Mouse (Mus musculus): Measurements from ENCODE around the gene Adamts6. TPM values are rescaled to one million over a fixed set of nuclear protein-coding genes. Genes with fewer than 3 reads are reported as not detected.

The Adamts6 gene
- 1.8 and 2.5 TPM in 2 replicates for polyA plus RNA-seq (2015; fragmentation: Nextera tagmentation; extraction: Ambion mirVana)

DNA sequence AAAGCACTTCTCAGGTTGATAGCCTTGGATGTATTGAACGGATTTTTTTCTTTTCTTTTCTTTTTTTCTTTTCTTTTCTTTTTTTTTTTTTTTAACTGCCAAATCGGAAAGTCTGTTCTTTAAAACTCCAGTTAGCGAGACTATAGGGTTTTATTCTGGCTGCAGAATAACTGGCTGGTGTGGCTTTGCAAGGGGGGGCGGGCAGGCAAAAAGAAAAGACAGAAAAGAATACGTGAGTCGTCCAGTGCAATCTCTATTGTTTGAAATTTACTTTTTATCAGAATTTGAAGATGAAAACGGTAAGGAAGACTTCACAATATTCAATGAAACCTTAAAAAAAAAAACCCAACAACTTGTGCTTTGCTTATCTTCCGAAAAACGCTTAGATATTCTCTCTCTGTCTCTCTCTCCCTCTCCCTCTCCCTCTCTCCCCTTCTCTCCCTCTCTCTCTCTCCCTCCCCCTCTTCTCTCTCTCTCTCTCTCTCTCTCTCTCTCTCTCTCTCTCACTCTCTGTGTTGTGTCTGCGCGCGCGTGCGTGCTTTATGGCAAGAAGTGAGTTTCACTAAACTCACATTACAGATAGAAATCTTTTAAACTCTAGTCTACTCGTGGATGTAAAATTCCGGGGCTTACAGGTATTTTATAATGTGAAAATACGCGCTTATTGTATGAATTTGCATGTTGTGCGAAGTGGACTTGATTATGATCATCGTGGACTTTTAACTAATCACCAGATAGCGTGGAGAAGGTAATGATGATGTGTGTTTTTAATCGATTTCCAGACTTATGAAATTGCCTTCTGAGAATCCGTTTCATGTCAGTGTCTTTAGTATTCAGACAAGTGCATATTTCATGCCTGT is at the start of gene Adamts6:
Gene Adamts6 (plus strand): TSS at position 470 of the 860 bp plus-strand sequence.
- Histone ChIP-seq H3K27me3 (replicated peaks; ENCODE audit: control insufficient read depth, insufficient read depth, low read length) (no peaks in the 10 kb centered on the region), H3K9me3 (ENCODE audit: control insufficient read depth, low read length) (no peaks in the 10 kb centered on the region), H3K9ac (replicated peaks; ENCODE audit: low read depth, low read length) (peak within 1 kb of the TSS; percentile 50), H3K4me2 (ENCODE audit: low read length) (peak within 1 kb of the TSS; percentile 56), H3K27ac (ENCODE audit: low read length) (peak within 1 kb of the TSS; percentile 49), H3K4me3 (replicated peaks; ENCODE audit: low read length) (peak within 1 kb of the TSS; percentile 46), H3K36me3 (ENCODE audit: control insufficient read depth, insufficient read depth) (no peaks in the 10 kb centered on the region), H3K4me1 (replicated peaks; ENCODE audit: control insufficient read depth, insufficient read depth, low read length) (peaks cover 25% of the 10 kb centered on the region)
- WGBS: under 1% methylated on average over 23 of the region's 23 CpGs
- ATAC-seq: no peak

DNA sequence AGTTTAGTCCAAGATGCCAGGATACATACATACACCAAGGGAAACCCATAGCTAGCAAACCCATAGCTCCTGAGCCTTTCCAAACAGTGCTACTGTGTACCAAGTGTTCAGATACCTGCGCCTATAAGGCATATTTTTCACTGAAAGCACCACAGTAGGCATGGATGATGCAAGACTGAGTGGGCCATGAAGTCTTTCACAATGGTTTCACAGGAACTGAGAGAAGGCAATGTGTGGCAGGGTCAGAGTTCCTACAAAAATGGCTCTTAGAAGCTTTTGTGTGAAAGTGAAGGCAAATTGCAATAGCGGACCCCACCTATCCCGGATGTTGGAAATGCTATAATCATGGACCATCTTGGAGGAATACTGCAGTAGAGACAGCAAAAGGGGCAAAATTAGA is 28.6 kb upstream of the Adamts6 start:
- no peak overlapping the region for H3K9ac ChIP-seq (replicated peaks; ENCODE audit: low read depth, low read length)
- H3K4me3 ChIP-seq (replicated peaks; ENCODE audit: low read length): no peak overlapping the region
- no peak overlapping the region for H3K4me2 ChIP-seq (ENCODE audit: low read length)
- 90% methylated on average over 3 of the region's 3 CpGs for WGBS
- H3K27me3 ChIP-seq (replicated peaks; ENCODE audit: control insufficient read depth, insufficient read depth, low read length): no peaks in the 10 kb centered on the region
- ATAC-seq: no peak
- H3K4me1 ChIP-seq (replicated peaks; ENCODE audit: control insufficient read depth, insufficient read depth, low read length): no peaks in the 10 kb centered on the region
- H3K27ac ChIP-seq (ENCODE audit: low read length): no peak overlapping the region
- H3K9me3 ChIP-seq (ENCODE audit: control insufficient read depth, low read length): 0 out of 2 replicates have a peak, but pooled peaks cover 2% of the 10 kb centered on the region
- no peaks in the 10 kb centered on the region for H3K36me3 ChIP-seq (ENCODE audit: control insufficient read depth, insufficient read depth)

GRCm38 (mm10) chr13:104285031-104285431 is 2.6 kb upstream of the Adamts6 start:
- H3K36me3 ChIP-seq (ENCODE audit: control insufficient read depth, insufficient read depth): no peaks in the 10 kb centered on the region
- H3K4me2 ChIP-seq (ENCODE audit: low read length): no peak overlapping the region
- no peak overlapping the region for H3K9ac ChIP-seq (replicated peaks; ENCODE audit: low read depth, low read length)
- ATAC-seq: peak; percentile 29; the same call in 1 of the 2 replicates
- H3K27me3 ChIP-seq (replicated peaks; ENCODE audit: control insufficient read depth, insufficient read depth, low read length): no peaks in the 10 kb centered on the region
- 0% methylated on average over 2 of the region's 2 CpGs for WGBS
- H3K27ac ChIP-seq (ENCODE audit: low read length): peak overlapping the region; percentile 39; the same call in 1 of the 2 replicates
- peaks cover 25% of the 10 kb centered on the region for H3K4me1 ChIP-seq (replicated peaks; ENCODE audit: control insufficient read depth, insufficient read depth, low read length)
- H3K9me3 ChIP-seq (ENCODE audit: control insufficient read depth, low read length): no peaks in the 10 kb centered on the region
- no peak overlapping the region for H3K4me3 ChIP-seq (replicated peaks; ENCODE audit: low read length)

DNA sequence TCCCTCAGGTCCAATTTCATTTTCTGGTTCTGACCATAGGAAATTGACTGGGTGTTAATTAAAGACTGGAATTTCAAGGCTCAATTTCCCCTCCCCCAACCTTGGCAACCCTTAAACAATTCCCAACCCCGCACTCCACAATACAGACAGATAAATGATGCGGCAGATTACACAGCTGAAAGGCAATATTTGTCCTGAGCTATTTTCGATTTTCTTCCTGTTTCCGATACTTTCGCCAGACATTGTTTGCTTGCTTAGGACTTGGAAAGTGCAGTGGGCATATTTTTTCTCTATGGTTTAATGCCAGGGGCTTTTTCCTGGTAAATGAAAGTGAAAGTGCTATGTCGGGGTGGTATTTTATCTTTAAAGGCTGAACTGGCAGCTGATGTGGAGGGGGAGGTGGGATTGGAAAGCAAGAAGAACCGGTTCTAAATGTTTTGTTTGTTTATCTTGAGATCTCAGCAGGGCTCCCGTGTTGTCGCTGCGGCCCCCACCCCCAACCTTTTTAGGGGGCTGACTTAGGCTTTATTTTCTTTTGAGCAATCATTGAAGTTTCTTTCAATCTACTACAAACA is 1.8 kb upstream of the Adamts6 start:
- Histone ChIP-seq H3K36me3 (ENCODE audit: control insufficient read depth, insufficient read depth) (no peaks in the 10 kb centered on the region), H3K9me3 (ENCODE audit: control insufficient read depth, low read length) (no peaks in the 10 kb centered on the region), H3K27me3 (replicated peaks; ENCODE audit: control insufficient read depth, insufficient read depth, low read length) (no peaks in the 10 kb centered on the region), H3K9ac (replicated peaks; ENCODE audit: low read depth, low read length) (peak overlapping the region; percentile 20; the same call in 1 of the 2 replicates), H3K4me3 (replicated peaks; ENCODE audit: low read length) (peak overlapping the region; percentile 39), H3K27ac (ENCODE audit: low read length) (peak overlapping the region; percentile 61), H3K4me1 (replicated peaks; ENCODE audit: control insufficient read depth, insufficient read depth, low read length) (peaks cover 25% of the 10 kb centered on the region), H3K4me2 (ENCODE audit: low read length) (peak overlapping the region; percentile 56)
- WGBS: under 1% methylated on average over 10 of the region's 10 CpGs
- ATAC-seq: no peak

- H3K4me2 ChIP-seq (ENCODE audit: low read length): peak overlapping the region; percentile 56
- 2% methylated on average over 4 of the region's 4 CpGs for WGBS
- H3K4me3 ChIP-seq (replicated peaks; ENCODE audit: low read length): peak overlapping the region; percentile 46
- peaks cover 25% of the 10 kb centered on the region for H3K4me1 ChIP-seq (replicated peaks; ENCODE audit: control insufficient read depth, insufficient read depth, low read length)
- H3K27me3 ChIP-seq (replicated peaks; ENCODE audit: control insufficient read depth, insufficient read depth, low read length): no peaks in the 10 kb centered on the region
- no peaks in the 10 kb centered on the region for H3K9me3 ChIP-seq (ENCODE audit: control insufficient read depth, low read length)
- H3K36me3 ChIP-seq (ENCODE audit: control insufficient read depth, insufficient read depth): no peaks in the 10 kb centered on the region
- peak overlapping the region; percentile 50 for H3K9ac ChIP-seq (replicated peaks; ENCODE audit: low read depth, low read length)
- peak overlapping the region; percentile 49 for H3K27ac ChIP-seq (ENCODE audit: low read length)
- ATAC-seq: 0 out of 2 replicates have a peak, but pooled peaks have one; percentile 13
Measured at GRCm38 (mm10) chr13:104286336-104286735, 1.3 kb upstream of the Adamts6 start.

DNA sequence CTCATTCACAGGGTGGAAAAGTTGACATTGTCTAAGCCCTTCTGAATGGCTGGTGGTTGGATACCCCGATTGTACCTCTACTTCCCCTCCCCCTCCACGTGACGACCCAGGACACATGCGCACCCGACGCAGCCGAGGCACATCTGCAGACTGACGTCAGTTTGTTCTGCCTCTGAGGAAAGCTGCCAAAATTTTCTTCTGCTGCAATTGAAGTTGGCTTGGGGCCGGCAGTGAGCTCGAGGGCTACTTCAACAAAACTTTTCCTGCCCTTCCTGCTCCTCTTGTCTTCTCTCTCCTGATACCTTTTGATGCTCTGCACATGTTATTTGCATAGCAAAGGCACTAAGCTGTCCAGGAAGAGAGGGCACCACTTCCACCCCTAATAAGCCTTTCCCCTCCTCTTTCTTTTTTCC is 732 bp upstream of the Adamts6 start:
- peak; percentile 96 for ATAC-seq
- H3K4me2 ChIP-seq (ENCODE audit: low read length): peak overlapping the region; percentile 56

GRCm38 (mm10) chr13:104288226-104288859 is 708 bp downstream of the Adamts6 start:
- Histone ChIP-seq H3K36me3 (ENCODE audit: control insufficient read depth, insufficient read depth) (no peaks in the 10 kb centered on the region), H3K9me3 (ENCODE audit: control insufficient read depth, low read length) (no peaks in the 10 kb centered on the region), H3K4me3 (replicated peaks; ENCODE audit: low read length) (peak overlapping the region; percentile 46), H3K4me2 (ENCODE audit: low read length) (peak overlapping the region; percentile 56), H3K27ac (ENCODE audit: low read length) (peak overlapping the region; percentile 46; the same call in 1 of the 2 replicates), H3K9ac (replicated peaks; ENCODE audit: low read depth, low read length) (peak overlapping the region; percentile 33), H3K27me3 (replicated peaks; ENCODE audit: control insufficient read depth, insufficient read depth, low read length) (no peaks in the 10 kb centered on the region), H3K4me1 (replicated peaks; ENCODE audit: control insufficient read depth, insufficient read depth, low read length) (peaks cover 25% of the 10 kb centered on the region)
- WGBS: 1% methylated on average over 7 of the region's 7 CpGs
- peak; percentile 50 for ATAC-seq

More for the DNA sequence above, 732 bp upstream of the Adamts6 start:
- H3K27me3 ChIP-seq (replicated peaks; ENCODE audit: control insufficient read depth, insufficient read depth, low read length): no peaks in the 10 kb centered on the region
- no peaks in the 10 kb centered on the region for H3K9me3 ChIP-seq (ENCODE audit: control insufficient read depth, low read length)
- H3K27ac ChIP-seq (ENCODE audit: low read length): peak overlapping the region; percentile 49
- H3K4me1 ChIP-seq (replicated peaks; ENCODE audit: control insufficient read depth, insufficient read depth, low read length): peaks cover 25% of the 10 kb centered on the region
- peak overlapping the region; percentile 50 for H3K9ac ChIP-seq (replicated peaks; ENCODE audit: low read depth, low read length)
- H3K36me3 ChIP-seq (ENCODE audit: control insufficient read depth, insufficient read depth): no peaks in the 10 kb centered on the region
- 2% methylated on average over 10 of the region's 10 CpGs for WGBS
- peak overlapping the region; percentile 46 for H3K4me3 ChIP-seq (replicated peaks; ENCODE audit: low read length)

DNA sequence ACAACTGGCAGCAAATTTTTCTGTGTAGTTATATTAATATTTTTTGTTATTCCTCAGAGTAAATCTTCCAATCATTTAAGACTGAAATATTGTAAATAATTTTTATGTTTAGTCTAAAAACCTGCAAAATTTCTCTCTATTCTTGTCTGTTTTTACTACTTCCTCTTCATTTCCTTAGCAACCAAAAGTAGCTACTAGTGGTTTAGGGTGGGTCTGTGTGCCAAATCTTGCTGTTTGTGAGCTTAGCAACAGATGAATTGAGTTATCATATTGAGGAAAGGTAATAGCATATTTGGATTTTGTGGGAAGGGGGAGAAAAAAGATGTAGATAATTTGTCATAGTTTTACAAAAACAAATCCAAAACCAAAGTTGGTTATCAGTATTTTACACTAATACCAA is 1.5 kb downstream of the Adamts6 start:
- H3K4me3 ChIP-seq (replicated peaks; ENCODE audit: low read length): no peak overlapping the region
- no peak for ATAC-seq

DNA sequence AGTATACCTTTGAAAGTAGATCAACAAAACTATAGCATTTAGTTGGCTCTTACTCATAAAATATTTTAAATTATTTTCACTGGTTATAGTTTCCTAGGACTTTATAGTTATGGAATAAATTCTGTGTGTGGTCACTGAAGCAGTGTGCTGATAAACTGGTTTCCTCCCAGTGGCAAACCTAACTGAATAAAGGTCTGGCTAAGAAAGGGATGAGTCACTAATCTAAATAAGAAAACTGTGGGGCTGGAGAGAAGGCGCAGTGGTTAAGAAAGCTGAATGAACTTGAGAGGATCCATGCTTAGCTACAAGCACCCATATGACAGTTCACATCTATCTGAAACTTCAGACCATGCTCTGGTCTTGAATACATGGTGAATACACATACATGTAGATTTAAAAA is 7.8 kb downstream of the Adamts6 start:
- H3K4me3 ChIP-seq (replicated peaks; ENCODE audit: low read length): no peak overlapping the region
- no peak overlapping the region for H3K4me2 ChIP-seq (ENCODE audit: low read length)
- no peaks in the 10 kb centered on the region for H3K36me3 ChIP-seq (ENCODE audit: control insufficient read depth, insufficient read depth)
- no peaks in the 10 kb centered on the region for H3K27me3 ChIP-seq (replicated peaks; ENCODE audit: control insufficient read depth, insufficient read depth, low read length)
- 89% methylated on average over 1 of the region's 1 CpGs for WGBS
- no peaks in the 10 kb centered on the region for H3K9me3 ChIP-seq (ENCODE audit: control insufficient read depth, low read length)
- no peak overlapping the region for H3K9ac ChIP-seq (replicated peaks; ENCODE audit: low read depth, low read length)
- H3K4me1 ChIP-seq (replicated peaks; ENCODE audit: control insufficient read depth, insufficient read depth, low read length): no peaks in the 10 kb centered on the region
- no peak overlapping the region for H3K27ac ChIP-seq (ENCODE audit: low read length)
- ATAC-seq: no peak

More for the DNA sequence above, 1.5 kb downstream of the Adamts6 start:
- peaks cover 25% of the 10 kb centered on the region for H3K4me1 ChIP-seq (replicated peaks; ENCODE audit: control insufficient read depth, insufficient read depth, low read length)
- H3K36me3 ChIP-seq (ENCODE audit: control insufficient read depth, insufficient read depth): no peaks in the 10 kb centered on the region
- no peaks in the 10 kb centered on the region for H3K9me3 ChIP-seq (ENCODE audit: control insufficient read depth, low read length)
- no peak overlapping the region for H3K9ac ChIP-seq (replicated peaks; ENCODE audit: low read depth, low read length)
- no peak overlapping the region for H3K4me2 ChIP-seq (ENCODE audit: low read length)
- no peaks in the 10 kb centered on the region for H3K27me3 ChIP-seq (replicated peaks; ENCODE audit: control insufficient read depth, insufficient read depth, low read length)
- no peak overlapping the region for H3K27ac ChIP-seq (ENCODE audit: low read length)

Data from forebrain, embryonic 16.5 days (tissue).